Mouse (Mus musculus): Measurements from ENCODE around the gene 1700029H14Rik.

DNA sequence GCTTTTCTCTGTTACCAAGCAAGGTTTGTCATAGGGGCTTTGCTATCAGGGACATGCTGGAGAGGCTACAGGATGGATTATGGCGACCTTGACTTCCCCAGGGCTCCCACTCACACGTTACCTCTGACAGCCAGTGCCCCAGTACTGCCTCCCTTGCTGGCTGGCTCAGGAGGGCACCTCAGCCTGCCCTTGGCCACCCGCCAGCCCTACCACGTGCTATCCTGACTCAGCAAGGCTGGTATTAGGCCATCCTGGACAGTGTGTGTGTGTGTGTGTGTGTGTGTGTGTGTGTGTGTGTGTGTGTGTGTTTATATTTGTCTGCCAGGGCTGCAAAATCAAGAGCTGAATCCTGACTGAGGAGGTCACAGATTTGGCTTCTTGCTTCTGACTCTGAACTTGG, 55.4 kb downstream of the 1700029H14Rik start:
- TF ChIP-seq CTCF (IDR thresholded peaks at IDR 0.05; ENCODE audit: low read depth) = no peak
- TF ChIP-seq EP300 (IDR thresholded peaks at IDR 0.05; ENCODE audit: low read depth) = no peak

Data from liver, postnatal 0 days (tissue).